Mouse (Mus musculus) hindbrain, embryonic 11.5 days (tissue): ENCODE results near the gene Rhd. TPM values are rescaled to one million over a fixed set of nuclear protein-coding genes. Genes with fewer than 3 reads are reported as not detected.

Experiments used
- ATAC-seq: fragments of 200-750 bp; cut with Nextera tagmentation; 2 replicates; pipeline ENCODE4 v1.8.0; 2017; ENCODE audit warnings: mild to moderate bottlenecking, moderate TSS enrichment, moderate library complexity; ENCODE audit not compliant: low FRiP score
- DNase-seq: peaks from one replicate; pipeline ENCODE4 v3.0.0-alpha.2; 2015; ENCODE audit warnings: low spot score
- H3K27ac ChIP-seq: fragments of 300-500 bp; sonication (generic); 2 replicates; pipeline ENCODE4 v1.5.1; 2014; ENCODE audit warnings: mild to moderate bottlenecking, low read depth, low read length
- H3K27me3 ChIP-seq: fragments of 300-500 bp; sonication (generic); 2 replicates; pipeline ENCODE4 v1.6.1; 2014; ENCODE audit warnings: mild to moderate bottlenecking, low read length, moderate library complexity, mixed read lengths; ENCODE audit not compliant: control insufficient read depth, insufficient read depth
- H3K36me3 ChIP-seq: fragments of 300-500 bp; sonication (generic); 2 replicates; pipeline ENCODE4 v1.6.1; 2014; ENCODE audit warnings: mild to moderate bottlenecking, low read length, moderate library complexity, mixed read lengths; ENCODE audit not compliant: control insufficient read depth, insufficient read depth
- H3K4me1 ChIP-seq: fragments of 300-500 bp; sonication (generic); replicated peaks from 2 replicates; pipeline ENCODE4 v1.6.1; 2014; ENCODE audit warnings: low read length, mixed read lengths; ENCODE audit not compliant: control insufficient read depth, insufficient read depth
- H3K4me2 ChIP-seq: fragments of 300-500 bp; sonication (generic); replicated peaks from 2 replicates; pipeline ENCODE4 v1.6.1; 2014; ENCODE audit warnings: mild to moderate bottlenecking, low read depth, low read length
- H3K4me3 ChIP-seq: fragments of 300-500 bp; sonication (generic); 2 replicates; pipeline ENCODE4 v1.5.1; 2014; ENCODE audit warnings: low read depth, low read length
- H3K9ac ChIP-seq: fragments of 300-500 bp; sonication (generic); 2 replicates; pipeline ENCODE4 v1.6.1; 2014; ENCODE audit warnings: low read depth, low read length
- H3K9me3 ChIP-seq: fragments of 300-500 bp; sonication (generic); 2 replicates; pipeline ENCODE4 v1.6.1; 2016; ENCODE audit warnings: low read length; ENCODE audit not compliant: control insufficient read depth
- WGBS: fragments of 180-500 bp; shearing (Covaris S2); extraction: QIAGEN DNeasy Blood & Tissue Kit; methylation state at CpG from one replicate; pipeline ENCODE4 v1.1.7; 2014; 5-methylcytosine and 5-hydroxymethylcytosine counted together
- polyA plus RNA-seq: library from polyadenylated mRNA; unstranded; fragments of >200 nt; fragmentation: Nextera tagmentation; extraction: Ambion mirVana; gene quantifications from 2 replicates; pipeline ENCODE4 v1.2.1, GENCODE M21; 2014

Gene Rhd
- polyA plus RNA-seq, 1 experiment from 2014 or later = 15.1 TPM

GRCm38 (mm10) chr4:134853259-134853636 lies 11.1 kb upstream of the Rhd start, which contains the start of gene Maco1:
Gene Maco1, minus strand, starts transcription at chr4:134853345.
- Histone ChIP-seq H3K9ac (peak within 1 kb of the TSS; percentile 98), H3K36me3 (no peaks in the 10 kb centered on the region), H3K4me2 (peak within 1 kb of the TSS; percentile 83), H3K27ac (peak within 1 kb of the TSS; percentile 96), H3K4me1 (no peaks in the 10 kb centered on the region), H3K4me3 (peak within 1 kb of the TSS; percentile 98), H3K9me3 (no peaks in the 10 kb centered on the region), H3K27me3 (0 out of 2 replicates have a peak, but pooled peaks cover 5% of the 10 kb centered on the region)
- DNase-seq (peak; percentile 99), ATAC-seq (peak; percentile 98)
- WGBS = under 1% methylated on average over 37 of the region's 38 CpGs

- Histone ChIP-seq H3K9me3 (no peaks in the 10 kb centered on the region), H3K9ac (peak overlapping the region; percentile 82), H3K27ac (peak overlapping the region; percentile 96), H3K27me3 (0 out of 2 replicates have a peak, but pooled peaks cover 5% of the 10 kb centered on the region), H3K36me3 (no peaks in the 10 kb centered on the region), H3K4me2 (peak overlapping the region; percentile 83), H3K4me1 (no peaks in the 10 kb centered on the region), H3K4me3 (peak overlapping the region; percentile 98)
- ATAC-seq = peak; percentile 95
- peak; percentile 96 for DNase-seq
- WGBS = 1% methylated on average over 91 of the region's 91 CpGs
Measured at GRCm38 (mm10) chr4:134853637-134854485, 10.5 kb upstream of the Rhd start.

GRCm38 (mm10) chr4:134855371-134855770 lies 9.0 kb upstream of the Rhd start:
- H3K4me1 ChIP-seq = no peaks in the 10 kb centered on the region
- no peak overlapping the region for H3K9ac ChIP-seq
- 0 out of 2 replicates have a peak, but pooled peaks cover 5% of the 10 kb centered on the region for H3K27me3 ChIP-seq
- DNase-seq (no peak), ATAC-seq (no peak)
- H3K36me3 ChIP-seq = no peaks in the 10 kb centered on the region
- WGBS = 51% methylated on average over 3 of the region's 3 CpGs
- H3K4me3 ChIP-seq = no peak overlapping the region
- no peak overlapping the region for H3K4me2 ChIP-seq
- H3K27ac ChIP-seq = no peak overlapping the region
- H3K9me3 ChIP-seq = no peaks in the 10 kb centered on the region

- DNase-seq (no peak), ATAC-seq (no peak)
- H3K9me3 ChIP-seq = no peaks in the 10 kb centered on the region
- no peak overlapping the region for H3K9ac ChIP-seq
- 57% methylated on average over 5 of the region's 5 CpGs for WGBS
- H3K27me3 ChIP-seq = 0 out of 2 replicates have a peak, but pooled peaks cover 5% of the 10 kb centered on the region
- H3K36me3 ChIP-seq = no peaks in the 10 kb centered on the region
- H3K27ac ChIP-seq = no peak overlapping the region
- H3K4me1 ChIP-seq = no peaks in the 10 kb centered on the region
- H3K4me2 ChIP-seq = no peak overlapping the region
- H3K4me3 ChIP-seq = no peak overlapping the region
Measured at GRCm38 (mm10) chr4:134856056-134856455, 8.3 kb upstream of the Rhd start.

GRCm38 (mm10) chr4:134856501-134856900 lies 7.8 kb upstream of the Rhd start:
- WGBS = 39% methylated on average over 5 of the region's 5 CpGs

GRCm38 (mm10) chr4:134858494-134858893 lies 5.8 kb upstream of the Rhd start:
- ATAC-seq (no peak), DNase-seq (no peak)
- Histone ChIP-seq H3K4me1 (no peaks in the 10 kb centered on the region), H3K9me3 (no peaks in the 10 kb centered on the region), H3K27ac (no peak overlapping the region), H3K36me3 (no peaks in the 10 kb centered on the region), H3K27me3 (0 out of 2 replicates have a peak, but pooled peaks cover 5% of the 10 kb centered on the region), H3K4me3 (no peak overlapping the region), H3K9ac (no peak overlapping the region), H3K4me2 (no peak overlapping the region)
- 82% methylated on average over 4 of the region's 4 CpGs for WGBS

More at GRCm38 (mm10) chr4:134856501-134856900, 7.8 kb upstream of the Rhd start:
- no peak overlapping the region for H3K4me2 ChIP-seq
- 0 out of 2 replicates have a peak, but pooled peaks cover 5% of the 10 kb centered on the region for H3K27me3 ChIP-seq
- H3K4me3 ChIP-seq = no peak overlapping the region
- DNase-seq (no peak), ATAC-seq (no peak)
- H3K4me1 ChIP-seq = no peaks in the 10 kb centered on the region
- H3K9me3 ChIP-seq = no peaks in the 10 kb centered on the region
- H3K9ac ChIP-seq = no peak overlapping the region
- H3K27ac ChIP-seq = no peak overlapping the region
- H3K36me3 ChIP-seq = no peaks in the 10 kb centered on the region

GRCm38 (mm10) chr4:134861884-134862283 lies 2.5 kb upstream of the Rhd start:
- Histone ChIP-seq H3K9ac (no peak overlapping the region), H3K9me3 (no peaks in the 10 kb centered on the region), H3K4me3 (no peak overlapping the region), H3K4me2 (no peak overlapping the region), H3K36me3 (no peaks in the 10 kb centered on the region), H3K4me1 (no peaks in the 10 kb centered on the region), H3K27ac (no peak overlapping the region), H3K27me3 (no peaks in the 10 kb centered on the region)
- DNase-seq (no peak), ATAC-seq (no peak)
- 87% methylated on average over 6 of the region's 6 CpGs for WGBS

- Histone ChIP-seq H3K9ac (no peak overlapping the region), H3K9me3 (no peaks in the 10 kb centered on the region), H3K4me2 (no peak overlapping the region), H3K4me1 (no peaks in the 10 kb centered on the region), H3K27me3 (0 out of 2 replicates have a peak, but pooled peaks cover 1% of the 10 kb centered on the region), H3K27ac (no peak overlapping the region), H3K4me3 (no peak overlapping the region), H3K36me3 (no peaks in the 10 kb centered on the region)
- WGBS = 85% methylated on average over 7 of the region's 7 CpGs
- ATAC-seq = no peak
- DNase-seq = no peak
Measured at GRCm38 (mm10) chr4:134862996-134863395, 1.3 kb upstream of the Rhd start.

GRCm38 (mm10) chr4:134865340-134865739 lies 1.0 kb downstream of the Rhd start:
- H3K4me1 ChIP-seq = no peaks in the 10 kb centered on the region
- peaks cover 20% of the 10 kb centered on the region for H3K27me3 ChIP-seq
- ATAC-seq (no peak), DNase-seq (no peak)
- no peaks in the 10 kb centered on the region for H3K9me3 ChIP-seq
- WGBS = 80% methylated on average over 6 of the region's 6 CpGs
- no peak overlapping the region for H3K4me2 ChIP-seq
- no peak overlapping the region for H3K9ac ChIP-seq
- H3K4me3 ChIP-seq = no peak overlapping the region
- no peak overlapping the region for H3K27ac ChIP-seq
- H3K36me3 ChIP-seq = no peaks in the 10 kb centered on the region
